Mouse (Mus musculus) 3T3-L1 (cell line): ENCODE results near the gene Tmem30b.

ENCODE experiments used
- DNase-seq: peaks from one replicate; pipeline ENCODE4 v3.0.0-alpha.2; 2015; ENCODE audit warnings: low read depth, low spot score

Tmem30b gene

GRCm38 (mm10) chr12:73517022-73517709 lies 29.0 kb downstream of the Tmem30b start:
- peak; percentile 89 for DNase-seq

DNA sequence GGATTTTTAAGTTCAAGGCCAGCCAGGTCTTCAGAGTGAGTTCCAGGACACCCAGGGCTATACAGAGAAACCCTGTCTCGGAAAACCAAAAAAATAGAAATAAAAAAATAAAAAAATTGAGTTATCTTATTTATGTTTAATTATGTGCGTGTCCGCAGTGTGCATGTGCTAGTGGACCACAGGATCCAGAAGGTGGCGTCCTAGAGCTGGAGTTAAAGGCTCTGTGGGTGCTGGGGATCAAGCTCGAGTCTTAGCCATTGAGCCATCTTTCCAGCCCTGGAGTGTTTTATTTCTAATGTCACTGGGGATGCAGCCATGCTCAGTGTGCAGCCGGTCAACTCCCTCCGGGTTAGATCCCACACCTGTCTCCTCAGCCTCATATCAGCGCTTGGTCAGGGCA lies 29.7 kb downstream of the Tmem30b start:
- no peak for DNase-seq

- no peak for DNase-seq
Measured at GRCm38 (mm10) chr12:73514722-73515121, 31.5 kb downstream of the Tmem30b start.

- no peak for DNase-seq
Measured at GRCm38 (mm10) chr12:73513958-73514357, 32.2 kb downstream of the Tmem30b start.

DNA sequence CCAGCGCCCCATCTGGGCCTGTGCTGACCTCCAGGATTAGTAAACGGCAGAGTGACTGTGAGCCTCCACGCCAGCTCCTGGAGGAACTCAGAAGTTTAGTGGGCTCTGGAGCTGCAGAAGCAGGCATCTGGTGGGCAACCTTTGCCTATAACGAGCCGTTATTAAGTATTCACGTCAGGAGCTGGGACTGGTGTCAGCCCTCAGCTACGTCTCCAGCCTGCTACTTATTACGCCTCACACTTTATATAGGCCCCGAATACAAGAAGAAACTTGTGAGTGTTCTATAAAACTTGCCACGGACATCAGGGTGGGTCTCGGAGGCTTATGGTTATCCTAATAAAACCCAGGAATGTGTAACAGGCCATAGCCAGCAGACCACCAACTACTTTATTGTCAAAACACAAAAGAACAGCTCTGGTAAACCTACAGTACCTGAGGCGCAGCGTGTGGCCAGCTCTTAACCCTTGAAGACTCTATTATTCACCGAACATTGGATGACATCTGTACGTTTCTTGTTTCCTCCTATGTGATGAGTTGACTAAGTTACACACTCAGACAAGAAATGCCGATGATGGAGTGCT lies 34.6 kb downstream of the Tmem30b start:
- DNase-seq = no peak

DNA sequence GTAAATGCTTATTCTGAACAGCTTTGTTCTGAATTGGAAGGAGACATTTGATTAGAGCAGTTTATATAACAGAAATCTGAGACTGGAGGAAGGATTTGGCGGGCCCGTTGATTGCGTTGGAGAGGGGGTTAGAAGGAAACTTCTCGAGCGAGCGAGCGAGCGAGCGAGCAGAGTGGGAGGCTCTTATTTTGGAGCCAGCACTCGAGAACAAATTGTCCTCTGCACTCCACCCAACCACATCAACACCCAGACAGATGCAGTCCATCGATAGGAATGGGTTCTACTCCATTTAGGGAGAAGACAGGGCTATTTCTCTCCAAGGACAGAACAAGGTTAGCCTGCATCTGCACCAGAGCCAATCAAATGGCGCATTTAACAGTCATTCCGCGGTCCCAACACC lies 39.1 kb downstream of the Tmem30b start:
- DNase-seq = no peak

GRCm38 (mm10) chr12:73506648-73507047 lies 39.5 kb downstream of the Tmem30b start:
- DNase-seq = no peak

DNA sequence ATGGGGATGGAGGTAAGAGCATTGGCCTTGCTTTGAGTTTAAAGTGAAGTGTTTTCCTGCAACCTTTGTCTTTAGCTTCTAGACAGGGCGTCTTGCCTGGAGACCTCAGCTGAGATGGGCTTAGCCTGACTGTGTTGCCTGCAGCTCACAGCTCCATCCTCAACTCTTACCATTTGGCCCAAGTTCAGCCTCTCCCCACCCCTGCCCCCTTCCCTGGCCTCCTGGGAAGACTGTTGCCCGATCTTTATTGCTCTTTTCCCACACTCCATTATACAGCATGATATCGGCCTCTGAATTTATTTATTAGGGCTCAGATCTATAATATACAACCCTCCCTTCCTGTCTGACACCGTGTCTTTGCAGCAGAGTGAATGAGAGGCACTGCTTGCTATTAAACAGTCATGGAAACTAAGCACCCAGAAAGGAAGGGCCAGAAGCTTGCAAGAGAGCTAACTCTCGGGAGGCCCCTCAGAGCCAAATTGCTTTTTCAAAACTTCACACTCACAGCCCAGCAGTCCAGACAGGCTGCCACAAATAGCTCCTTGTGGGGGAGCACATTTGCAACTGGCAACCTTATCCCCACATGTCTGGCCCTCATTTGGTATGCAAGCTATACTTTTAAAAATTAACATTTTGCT lies 45.4 kb downstream of the Tmem30b start:
- no peak for DNase-seq

DNA sequence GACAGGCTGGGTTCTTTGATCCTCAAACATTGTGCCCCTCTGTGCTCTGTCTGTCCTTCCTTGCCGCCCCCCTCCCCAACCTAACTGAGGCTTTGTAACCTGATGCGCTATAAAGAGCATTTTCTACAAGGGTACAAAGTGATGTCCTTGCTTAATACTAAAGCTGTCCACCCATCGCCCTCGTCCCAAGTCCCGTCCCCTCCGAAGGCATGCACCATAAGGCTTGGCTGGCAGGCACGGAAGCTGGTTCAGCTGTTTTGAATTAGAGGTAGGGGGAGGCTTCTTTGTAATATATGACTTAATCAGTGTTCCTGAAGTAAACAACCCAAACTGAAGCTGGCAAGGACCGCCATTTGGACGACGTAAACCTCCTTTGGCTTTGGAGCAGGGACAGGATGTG lies 51.0 kb downstream of the Tmem30b start:
- no peak for DNase-seq

- DNase-seq = no peak
Measured at GRCm38 (mm10) chr12:73493929-73494530, 52.2 kb downstream of the Tmem30b start.
